Mouse (Mus musculus) layer of hippocampus, postnatal 10 days (tissue): Measurements from ENCODE around the gene Uap1. TPM values are rescaled to one million over a fixed set of nuclear protein-coding genes. Genes with fewer than 3 reads are reported as not detected.

Experiments used
- DNase-seq, 2 experiments: peaks; one replicate each; pipeline ENCODE4 v3.0.0; 2021; ENCODE audit warnings: low spot score in 2 of 2
- total RNA-seq, 2 experiments: library from RNA; stranded (reverse); gene quantifications; 2 replicates each; pipeline ENCODE4 v1.2.3; 2021

The Uap1 gene
- total RNA-seq, 2 experiments from 2014 or later, result 56.6 to 63.1 TPM

DNA sequence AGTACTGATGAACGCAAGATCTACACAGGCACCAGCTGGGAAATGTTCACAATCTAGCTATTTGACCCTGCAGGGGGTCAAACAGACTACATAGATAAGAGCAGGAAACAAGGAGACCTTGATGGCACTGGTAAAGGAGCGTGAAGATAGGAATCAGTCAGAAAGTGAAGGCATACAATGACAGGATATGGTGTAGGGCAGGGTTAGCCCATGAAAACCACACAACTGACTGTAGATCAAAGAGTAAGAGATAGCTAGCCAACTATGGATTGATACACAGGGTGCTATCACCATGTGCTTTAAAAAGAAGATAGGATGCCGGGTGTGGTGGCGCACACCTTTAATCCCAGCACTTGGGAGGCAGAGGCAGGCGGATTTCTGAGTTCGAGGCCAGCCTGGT lies 7.0 kb downstream of the Uap1 start:
- no peak for DNase-seq

DNA sequence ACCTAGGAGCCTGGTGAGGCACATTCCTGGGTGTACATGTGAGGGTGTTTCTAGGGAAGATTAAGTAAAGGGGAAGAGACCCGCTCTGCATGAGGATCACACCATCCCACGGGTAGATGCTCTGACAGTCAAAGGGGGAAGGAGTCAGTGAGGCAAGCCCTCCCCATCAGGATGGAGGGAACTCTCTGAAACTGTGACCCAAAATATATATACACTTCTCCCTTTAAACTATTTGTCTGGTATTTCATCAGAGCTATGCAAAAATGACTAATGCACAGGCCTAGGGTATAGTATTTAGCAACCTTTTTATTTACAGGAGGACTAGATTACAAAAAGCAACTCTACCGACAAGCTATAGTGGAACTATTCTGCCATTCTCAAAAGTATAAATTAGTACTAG lies 9.8 kb downstream of the Uap1 start:
- no peak for DNase-seq

DNA sequence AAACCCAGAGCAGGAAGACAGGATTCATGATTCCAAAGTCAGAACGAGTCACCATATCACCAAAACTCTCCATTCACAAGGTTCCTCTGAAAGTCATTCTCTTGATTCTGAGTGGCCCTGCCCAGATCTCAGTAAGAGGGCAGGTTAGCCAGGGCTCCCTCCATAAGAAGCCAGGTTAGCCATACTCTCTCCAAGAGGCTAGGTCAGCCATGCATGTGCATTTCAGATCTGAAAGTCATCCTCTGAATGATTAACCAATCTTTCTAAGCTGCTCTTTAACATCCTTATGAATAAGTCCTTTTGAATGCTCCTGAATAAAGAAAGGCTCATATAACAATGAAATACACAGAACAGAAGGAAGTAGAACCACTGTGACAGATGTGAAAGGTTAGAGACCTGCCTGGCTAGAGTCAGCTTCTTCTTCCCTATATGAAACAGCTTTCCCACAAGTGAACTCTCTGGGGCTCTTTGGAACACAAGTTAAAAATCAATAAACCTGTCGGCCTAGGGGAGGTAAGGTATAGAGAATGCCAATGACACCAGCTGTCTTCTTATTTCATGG lies 10.6 kb downstream of the Uap1 start:
- DNase-seq, result no peak

DNA sequence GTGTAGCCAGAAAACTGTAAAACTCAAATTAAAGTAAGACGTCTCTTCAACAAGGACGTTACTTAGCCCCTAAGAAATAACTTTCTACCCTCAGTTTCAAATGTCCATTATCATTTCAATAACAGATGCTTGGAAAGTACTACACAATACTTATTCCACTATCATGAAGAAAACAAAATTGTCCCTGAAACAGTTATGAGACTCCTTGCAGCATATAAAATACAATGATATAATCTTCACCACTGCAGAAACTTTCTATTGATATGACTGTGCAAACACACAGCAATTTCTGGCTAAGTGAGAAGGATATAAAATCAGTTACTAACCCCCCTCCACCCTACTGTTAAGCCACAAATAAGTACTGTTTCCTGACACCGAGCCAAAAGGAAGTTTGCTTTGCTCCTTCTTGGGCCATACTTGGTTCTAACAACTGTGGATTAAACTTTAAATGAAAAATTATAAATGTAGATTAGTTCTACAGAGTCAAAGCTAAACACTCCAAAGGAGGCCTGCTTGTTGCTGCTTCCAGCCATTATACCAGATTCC lies 11.3 kb downstream of the Uap1 start:
- DNase-seq, result no peak

DNA sequence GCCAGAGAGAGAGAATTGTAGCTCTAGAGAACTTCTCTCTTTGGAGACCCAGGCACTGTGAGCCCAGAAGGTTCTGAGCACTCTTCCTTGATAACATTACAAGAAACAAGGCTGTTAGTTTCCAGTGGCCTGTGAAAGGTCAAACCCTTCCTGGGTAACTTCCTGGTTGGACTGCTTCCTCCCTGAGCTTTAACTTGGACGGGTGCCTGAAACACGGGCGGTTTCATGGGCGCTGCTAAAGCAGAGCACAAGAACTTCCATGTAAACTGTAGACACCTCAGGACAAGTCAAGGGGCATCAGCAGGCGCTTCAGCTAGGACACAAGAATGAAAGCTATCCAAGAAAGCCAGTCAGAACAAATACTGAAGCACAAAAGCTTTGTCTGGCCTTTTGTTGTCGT lies 12.9 kb downstream of the Uap1 start:
- DNase-seq, result no peak

DNA sequence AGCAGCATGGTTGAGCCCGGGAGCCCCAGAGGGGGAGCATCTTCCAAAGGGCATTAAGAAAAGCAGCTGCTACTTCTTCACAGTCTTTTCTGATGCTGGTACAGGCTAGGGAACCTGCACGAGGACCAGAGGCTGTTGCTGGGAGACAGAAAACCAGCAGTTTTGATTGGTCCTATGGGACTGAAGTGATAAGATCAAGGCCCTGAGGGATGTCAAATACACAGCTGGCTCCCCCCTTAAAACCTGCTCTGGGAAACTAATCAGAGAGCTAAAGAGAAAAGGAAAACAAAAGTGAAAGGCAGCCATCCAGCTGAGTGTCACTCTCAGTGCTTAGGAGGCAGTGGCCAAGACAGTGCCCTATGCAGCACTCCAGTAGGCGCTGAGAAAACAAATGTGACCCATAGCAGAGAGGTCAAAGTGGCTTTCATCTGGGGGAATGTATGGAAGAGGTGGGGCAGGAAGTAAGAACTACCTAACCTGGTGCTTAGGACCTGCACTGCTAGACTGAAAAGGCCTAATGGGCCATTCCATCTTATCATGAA lies 14.3 kb downstream of the Uap1 start:
- no peak for DNase-seq

DNA sequence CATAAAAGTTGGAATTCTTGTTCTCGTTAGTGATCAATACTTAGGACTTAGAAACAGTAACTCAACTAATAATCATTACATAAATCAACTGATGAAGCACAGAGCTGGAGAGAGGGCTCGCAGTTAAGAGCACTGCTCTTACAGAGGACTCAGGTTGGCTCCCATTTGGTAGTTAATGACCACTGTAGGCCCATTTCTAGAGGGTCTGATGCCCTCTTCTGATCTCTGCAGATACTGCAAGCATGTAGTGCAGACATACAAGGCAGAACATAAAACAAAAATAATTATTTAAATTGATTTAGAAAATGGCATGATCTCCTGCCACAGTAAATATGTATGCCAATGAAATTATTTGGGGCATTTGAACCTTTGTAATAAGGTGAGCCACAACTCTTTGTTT lies 15.1 kb downstream of the Uap1 start:
- DNase-seq, result no peak

DNA sequence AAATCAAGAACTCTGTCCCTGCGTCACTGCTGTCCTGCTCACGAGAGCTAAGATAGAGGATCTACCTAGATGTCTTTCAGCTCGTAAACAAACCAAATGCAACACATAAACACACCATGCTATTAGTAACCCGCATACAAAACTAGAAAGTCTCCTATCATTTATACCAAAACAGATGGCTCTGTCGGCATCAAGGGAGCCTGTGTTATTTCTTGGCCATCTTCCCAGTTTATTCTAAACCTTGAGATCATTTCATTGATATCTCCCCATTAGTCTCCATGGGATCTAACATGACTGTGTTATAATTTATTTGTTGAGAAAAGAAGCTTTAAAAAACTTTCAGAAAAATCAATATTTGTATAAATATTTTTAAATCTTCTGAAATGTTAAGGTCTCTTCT lies 19.0 kb downstream of the Uap1 start:
- DNase-seq, result no peak

DNA sequence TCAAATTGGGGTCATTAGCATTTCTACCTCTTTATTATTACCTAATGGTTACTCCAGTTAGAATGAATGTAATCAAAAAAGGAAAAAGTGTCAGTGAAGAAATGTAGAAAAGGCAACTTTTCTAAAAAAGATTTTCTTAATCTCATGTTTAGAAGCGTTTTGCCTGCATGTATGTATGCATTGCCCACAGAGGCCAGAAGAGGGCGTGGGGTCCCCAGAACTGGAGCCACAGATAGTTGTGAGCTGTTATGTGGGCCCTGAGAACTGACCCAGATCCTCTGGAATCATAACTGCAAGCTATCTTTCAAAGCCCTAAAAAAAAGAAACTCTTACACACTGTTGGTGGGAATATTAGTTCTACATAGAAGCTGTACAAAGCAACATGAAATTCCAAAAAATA lies 19.5 kb downstream of the Uap1 start:
- no peak for DNase-seq

DNA sequence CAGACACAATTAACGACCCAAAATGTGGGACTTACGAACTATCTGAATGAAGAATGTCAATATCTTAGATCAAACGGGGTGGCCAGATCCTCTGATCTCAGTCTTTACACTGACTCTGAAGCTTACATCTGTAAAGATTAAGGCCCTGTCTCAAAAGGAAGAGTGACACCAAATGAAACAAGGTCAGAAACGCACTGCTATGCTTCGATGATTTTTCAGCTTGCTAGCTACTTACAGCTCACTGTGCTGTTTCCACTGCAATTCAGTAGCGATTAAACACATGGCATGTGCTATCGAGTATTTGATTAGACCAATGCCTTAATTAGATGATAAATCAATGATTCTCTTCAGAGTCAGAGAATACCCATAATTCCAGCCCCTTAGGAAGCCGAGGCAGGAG lies 20.8 kb downstream of the Uap1 start:
- DNase-seq, result no peak

DNA sequence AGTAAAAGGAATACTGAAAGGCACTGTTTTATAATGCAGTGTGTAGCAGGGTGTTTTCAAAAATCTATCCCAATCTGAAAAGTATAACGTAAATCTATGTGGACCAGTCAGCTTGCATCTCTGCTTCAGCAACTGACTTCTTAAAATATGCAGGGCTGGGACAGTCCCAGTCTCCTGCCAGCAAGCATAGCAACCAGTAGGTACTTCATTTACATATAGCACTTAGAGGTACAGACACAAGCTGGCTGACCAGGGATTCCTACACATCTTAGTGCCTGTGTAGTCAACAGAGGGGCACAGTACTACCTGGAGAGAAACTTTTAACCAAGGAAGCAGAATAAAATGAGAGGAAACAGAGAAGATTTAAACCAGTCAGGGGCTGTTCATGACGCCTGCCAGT lies 22.2 kb downstream of the Uap1 start:
- DNase-seq, result no peak

DNA sequence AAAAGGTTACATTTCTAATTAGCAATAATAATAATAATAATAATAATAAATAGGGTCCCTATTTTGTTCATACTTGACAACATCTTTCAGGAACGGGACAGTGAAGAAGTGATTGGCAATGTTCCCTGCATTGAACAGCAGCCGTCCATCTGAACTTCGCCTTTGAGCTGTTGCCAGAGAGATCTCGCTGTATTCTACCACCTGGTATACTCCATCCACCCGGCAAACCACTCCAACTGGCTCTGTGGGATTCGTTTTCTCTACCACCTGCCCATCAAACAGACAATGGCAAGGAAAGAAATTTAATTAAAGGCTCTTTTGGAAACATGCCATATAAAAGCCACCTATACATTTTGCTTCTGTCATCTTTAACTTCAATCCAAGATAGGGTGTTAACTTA lies 23.9 kb downstream of the Uap1 start:
- no peak for DNase-seq

DNA sequence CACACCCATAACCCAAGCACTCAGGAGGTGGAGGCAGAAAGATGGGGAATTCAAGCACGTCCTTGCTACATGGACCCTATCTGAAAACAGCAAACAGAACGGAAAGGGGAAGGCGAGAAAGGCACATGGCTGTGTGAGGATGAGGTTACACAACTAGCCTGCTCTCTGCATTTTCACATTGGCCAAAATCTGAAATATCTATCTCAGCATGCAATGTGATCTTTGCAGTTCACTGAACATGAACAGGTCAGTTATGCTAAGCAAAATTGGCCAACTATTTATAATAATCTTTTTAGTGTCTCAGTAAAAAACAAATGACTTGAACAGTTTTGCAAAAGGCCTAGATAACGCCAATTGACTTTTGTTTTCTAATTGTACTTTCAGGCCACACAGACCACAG lies 25.0 kb downstream of the Uap1 start:
- DNase-seq, result no peak

DNA sequence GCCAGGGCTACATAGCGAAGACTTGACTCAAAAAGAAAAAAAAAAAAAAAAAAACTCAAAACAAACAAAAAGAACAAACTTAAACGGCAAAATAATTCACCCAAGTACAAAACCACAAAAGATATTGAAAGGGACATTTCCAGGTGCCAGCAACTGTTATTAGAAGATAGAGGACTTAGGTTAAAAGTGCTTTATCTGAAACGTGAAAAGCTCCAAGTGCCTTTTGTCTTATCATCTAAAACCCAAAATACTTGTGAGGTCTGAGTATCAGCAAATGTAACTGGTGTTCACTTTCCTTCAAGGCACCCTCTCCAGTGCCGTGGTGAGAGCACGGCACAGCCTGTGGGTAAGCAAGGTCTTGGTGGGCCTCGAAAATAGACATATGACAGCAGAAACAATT lies 26.2 kb downstream of the Uap1 start:
- no peak for DNase-seq

DNA sequence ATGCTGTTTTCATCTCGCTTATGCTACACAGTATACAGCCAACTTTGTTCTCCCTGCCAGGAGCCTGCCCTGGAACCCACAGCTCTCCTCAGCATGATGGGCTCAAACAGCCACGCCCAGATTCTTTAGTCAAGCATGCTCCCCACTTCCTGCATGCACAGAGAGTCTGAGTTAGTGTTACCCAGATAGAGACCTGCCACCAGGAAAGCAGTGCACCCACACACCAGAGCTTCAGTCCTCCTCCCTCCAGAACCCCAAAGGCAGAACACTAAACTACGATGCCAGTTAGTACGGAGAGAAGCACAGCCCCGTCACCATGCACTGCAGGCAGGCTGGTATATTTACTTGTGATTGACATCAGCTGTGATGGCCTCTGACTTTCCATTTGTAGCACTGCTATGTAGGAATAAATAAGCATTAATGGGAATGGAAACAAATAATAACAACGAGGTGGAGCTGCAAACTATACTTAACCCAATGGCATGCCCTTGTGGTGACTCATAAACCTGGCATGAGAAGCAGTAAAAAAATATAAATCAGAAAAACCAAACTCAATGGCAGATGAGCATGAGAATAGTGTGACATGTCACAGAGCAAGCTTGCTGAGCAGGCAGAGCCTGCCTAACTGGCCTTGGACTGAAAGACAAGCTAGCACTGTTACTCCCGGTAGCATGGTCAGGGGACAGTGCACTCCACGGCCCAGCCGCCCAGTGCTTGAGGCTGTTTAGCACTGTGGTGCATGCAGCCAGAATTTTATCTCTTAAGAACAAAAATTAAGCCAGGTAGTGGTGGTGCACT lies 26.9 kb downstream of the Uap1 start:
- DNase-seq, result no peak

DNA sequence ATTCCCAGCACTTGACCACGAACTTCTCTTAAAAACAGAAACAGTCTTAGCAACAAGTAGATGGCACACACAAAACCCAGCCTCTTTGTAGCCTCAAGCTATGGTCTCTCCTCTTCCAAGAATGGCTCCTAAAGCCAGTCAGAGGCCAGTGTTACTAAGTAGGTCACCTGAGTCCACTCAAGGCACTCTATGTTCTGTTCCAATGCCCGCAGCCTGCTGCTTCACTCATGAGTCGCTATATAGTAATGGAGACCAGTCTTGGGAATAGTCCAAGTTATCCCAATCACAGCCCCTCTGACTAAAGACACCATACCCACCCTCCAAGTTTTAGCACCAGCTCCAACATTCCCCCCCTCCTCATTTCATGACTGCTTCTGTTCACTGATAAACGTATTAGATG lies 29.2 kb downstream of the Uap1 start:
- no peak for DNase-seq

DNA sequence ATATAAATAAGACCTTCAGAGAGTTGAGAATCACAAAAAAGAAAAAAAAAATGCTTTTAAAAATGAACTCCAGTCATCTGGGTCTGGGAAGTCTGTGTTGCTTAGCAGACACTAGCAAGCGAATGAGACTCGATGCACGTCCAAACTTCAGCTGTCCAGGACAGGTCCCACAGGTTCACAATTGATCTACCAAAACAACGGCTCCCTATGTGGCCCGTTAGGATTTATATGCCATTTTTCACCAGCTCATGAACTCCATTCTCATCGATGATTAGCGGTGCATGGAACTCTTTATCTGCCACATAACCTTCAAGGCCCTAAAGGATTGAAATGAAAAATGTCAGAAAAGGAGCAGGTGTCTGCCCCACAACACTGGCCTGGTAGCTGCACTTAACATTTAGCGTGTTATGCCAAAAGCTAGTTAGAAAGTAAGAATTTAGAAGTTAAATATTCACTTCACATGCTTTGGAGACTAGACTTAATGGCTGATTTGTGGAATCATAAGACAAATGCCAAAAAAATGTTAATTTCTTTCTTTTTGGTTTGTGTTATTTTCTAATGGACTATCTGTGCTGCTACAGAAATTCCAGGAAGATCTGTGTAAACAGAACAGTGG lies 32.4 kb downstream of the Uap1 start:
- no peak for DNase-seq

DNA sequence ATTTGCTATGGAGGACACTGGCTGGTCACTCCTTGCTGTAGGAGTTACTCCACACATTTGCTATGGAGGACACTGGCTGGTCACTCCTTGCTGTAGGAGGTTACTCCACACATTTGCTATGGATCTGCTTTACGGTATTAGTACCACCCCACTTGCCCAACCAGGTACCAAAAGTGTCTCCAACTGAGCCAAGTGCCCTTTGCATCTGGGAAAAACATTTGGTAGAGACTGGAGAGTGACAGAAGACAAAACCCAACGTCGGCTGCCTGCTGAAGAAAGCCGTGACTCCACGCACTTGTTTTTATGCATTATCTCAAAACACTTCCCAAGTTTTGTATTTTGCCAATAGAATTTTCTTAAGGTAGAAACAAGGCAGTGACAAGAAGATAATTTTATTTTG lies 33.1 kb downstream of the Uap1 start:
- no peak for DNase-seq

DNA sequence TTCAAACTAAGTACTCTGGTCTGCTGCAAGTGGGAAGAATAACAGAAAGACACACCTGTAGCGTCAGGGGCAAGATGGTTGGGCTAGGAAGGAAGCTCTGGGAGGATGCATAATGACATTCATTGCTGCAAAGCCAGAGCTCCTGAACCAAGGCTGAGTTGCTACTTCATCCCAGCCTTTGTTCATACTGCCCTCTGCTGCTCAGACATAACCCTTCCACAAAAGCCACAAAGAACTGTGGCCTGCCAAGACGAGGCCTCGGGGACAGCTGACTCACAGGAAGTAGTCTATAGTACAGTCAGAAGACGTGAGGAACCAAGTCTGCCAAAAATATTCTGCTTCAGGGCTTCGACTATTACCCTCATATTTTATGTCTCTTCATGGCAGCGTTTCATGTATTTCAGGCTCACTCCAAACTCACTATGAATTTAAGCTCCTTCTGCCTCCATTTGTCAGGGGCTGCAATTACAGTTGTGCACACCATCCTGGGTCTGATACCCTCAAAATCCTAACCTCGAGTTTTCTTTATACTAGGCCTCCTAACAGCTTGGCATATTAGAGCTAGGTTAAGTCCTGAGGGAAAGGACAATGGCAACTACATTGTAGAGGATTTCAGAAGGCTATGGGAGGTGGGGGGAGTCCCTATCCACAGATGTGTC lies 38.3 kb downstream of the Uap1 start:
- peak; percentile 56 to 71 for DNase-seq

DNA sequence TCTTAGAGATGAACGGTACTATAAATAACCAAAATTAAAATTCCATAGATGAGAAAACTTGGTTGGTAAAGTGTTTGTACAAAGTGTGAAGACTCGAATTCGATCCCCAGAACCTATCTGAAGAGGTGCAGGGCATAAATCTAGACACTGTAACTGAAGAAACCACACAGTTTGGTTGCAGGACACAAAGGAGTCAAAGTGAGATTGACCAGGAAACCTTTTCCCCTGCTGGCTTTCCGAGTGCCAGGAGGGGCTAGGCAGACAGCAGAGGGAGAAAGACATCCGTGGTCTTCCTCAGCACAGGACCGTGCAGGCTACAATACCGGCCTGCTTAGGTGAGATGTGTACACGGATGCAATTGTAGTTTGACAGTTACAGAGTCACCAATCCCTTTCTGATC lies 40.5 kb downstream of the Uap1 start:
- DNase-seq, result no peak

DNA sequence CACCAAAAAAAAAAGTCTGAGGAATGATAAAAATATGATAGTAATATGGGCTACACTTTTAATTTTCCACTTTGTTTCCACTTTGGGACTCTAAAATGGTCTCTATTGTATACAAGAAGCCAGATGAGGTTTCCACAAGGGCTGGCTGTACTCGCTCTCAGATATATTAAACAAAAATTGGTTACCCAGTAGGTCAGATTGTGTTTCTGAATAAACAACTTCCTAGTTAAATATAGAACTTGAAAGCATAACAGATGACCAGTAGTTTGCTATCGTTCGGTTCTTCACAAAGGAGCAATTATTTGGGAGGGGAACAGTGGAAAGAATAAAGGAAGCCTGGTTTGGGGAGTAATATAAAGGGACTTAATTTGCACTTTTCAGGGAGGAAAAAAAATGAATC lies 43.8 kb downstream of the Uap1 start:
- DNase-seq, result no peak

DNA sequence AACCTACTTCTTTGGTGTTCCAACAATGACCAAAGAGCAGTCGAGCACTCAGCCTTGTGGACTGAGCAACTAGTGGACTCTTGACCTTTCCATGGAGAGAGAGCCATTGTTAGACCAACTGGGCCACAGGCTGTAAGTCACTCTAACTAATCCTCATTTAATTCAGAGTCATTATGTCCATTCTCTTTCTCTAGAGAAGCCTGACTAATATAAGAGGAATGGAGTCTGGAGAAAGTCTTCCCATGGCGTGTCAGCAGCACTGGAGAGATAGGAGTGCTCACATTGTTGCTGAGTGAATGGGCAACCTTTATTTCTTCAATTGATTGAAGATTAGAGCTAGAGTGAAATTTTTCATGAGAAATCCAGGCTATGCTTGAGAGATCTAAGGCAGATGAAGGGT lies 50.1 kb downstream of the Uap1 start:
- no peak for DNase-seq
